Mouse (Mus musculus) lung, postnatal 0 days (tissue): ENCODE measurements around the gene Polk.

Source experiments
- CTCF ChIP-seq: IDR thresholded peaks from 2 replicates; pipeline ENCODE4 v1.5.1; 2016; ENCODE audit warnings: antibody characterized with exemption, mild to moderate bottlenecking
- EP300 ChIP-seq: IDR thresholded peaks from 2 replicates; pipeline ENCODE4 v1.6.1; 2016; ENCODE audit warnings: antibody characterized with exemption, mild to moderate bottlenecking, control low read depth

- TF ChIP-seq EP300, result no peak
- no peak for TF ChIP-seq CTCF
Observed at GRCm38 (mm10) chr13:96527022-96527421, 15.4 kb downstream of the Polk start.
